Mouse (Mus musculus) G1E-ER4 (cell line): Measurements from ENCODE around the gene Vmn2r69. TPM values are rescaled to one million over a fixed set of nuclear protein-coding genes. Genes with fewer than 3 reads are reported as not detected.

Experiments
- GATA1 ChIP-seq: IDR thresholded peaks from one replicate; pipeline ENCODE4 v1.8.0; 2012; ENCODE audit warnings: low read length, inconsistent platforms
- polyA plus RNA-seq: library from polyadenylated mRNA; stranded (reverse); fragments of >175 nt; gene quantifications from 2 replicates; pipeline ENCODE4 v1.2.3, GENCODE M21; 2012

Gene Vmn2r69
- polyA plus RNA-seq, result not detected in 2 replicates

GRCm38 (mm10) chr7:85415820-85416219 is at the start of gene Vmn2r69:
TSS of gene Vmn2r69 (minus strand) at chr7:85415920.
- TF ChIP-seq GATA1, result no peak

Other genes with a start within 250 kb of the Vmn2r69 start
- not detected in 2 replicates for gene Vmn2r68, start 178.1 kb downstream of the Vmn2r69 start, polyA plus RNA-seq
- not detected in 2 replicates for gene Vmn2r71, start 147.2 kb upstream of the Vmn2r69 start, polyA plus RNA-seq
- gene Vmn2r70, start 153.3 kb upstream of the Vmn2r69 start, polyA plus RNA-seq, result not detected in 2 replicates